Mouse (Mus musculus) cerebellum, adult 2 months (tissue): ENCODE data around the gene Mvp.

Experiments
- CTCF ChIP-seq: fragments of 200-500 bp; IDR thresholded peaks from 2 replicates; pipeline ENCODE4 v1.5.1; 2011; ENCODE audit warnings: low read depth, mild to moderate bottlenecking, control low read depth, low read length, moderate library complexity, borderline replicate concordance; ENCODE audit not compliant: insufficient read depth
- POLR2A ChIP-seq: fragments of 200-500 bp; IDR thresholded peaks from 2 replicates; pipeline ENCODE4 v1.6.1; 2011; ENCODE audit warnings: low read length, control low read depth, borderline replicate concordance; ENCODE audit not compliant: insufficient read depth

DNA sequence TGATC, 1.9 kb upstream of the Mvp start, which contains the start of gene Pagr1b:
- no peak for TF ChIP-seq CTCF
- TF ChIP-seq POLR2A = no peak
